Mouse (Mus musculus) heart, embryonic 13.5 days (tissue): ENCODE measurements around the gene Mcm2. TPM values are rescaled to one million over a fixed set of nuclear protein-coding genes. Genes with fewer than 3 reads are reported as not detected.

Experiments
- ATAC-seq: fragments of 200-750 bp; cut with Nextera tagmentation; 2 replicates; pipeline ENCODE4 v1.8.0; 2017; ENCODE audit warnings: moderate TSS enrichment; ENCODE audit not compliant: insufficient number of reproducible peaks, low FRiP score, low TSS enrichment; ENCODE audit errors: extremely low read depth
- H3K27ac ChIP-seq: fragments of 300-500 bp; sonication (generic); replicated peaks from 2 replicates; pipeline ENCODE4 v1.5.1; 2015; ENCODE audit warnings: moderate library complexity, mild to moderate bottlenecking, inconsistent platforms
- H3K27me3 ChIP-seq: fragments of 300-500 bp; sonication (generic); replicated peaks from 2 replicates; pipeline ENCODE4 v1.6.1; 2015; ENCODE audit warnings: mild to moderate bottlenecking, inconsistent platforms
- H3K36me3 ChIP-seq: fragments of 300-500 bp; sonication (generic); 2 replicates; pipeline ENCODE4 v1.6.1; 2015; ENCODE audit warnings: mild to moderate bottlenecking, inconsistent platforms
- H3K4me1 ChIP-seq: fragments of 300-500 bp; sonication (generic); 2 replicates; pipeline ENCODE4 v1.6.1; 2015; ENCODE audit warnings: inconsistent platforms
- H3K4me2 ChIP-seq: fragments of 300-500 bp; sonication (generic); 2 replicates; pipeline ENCODE4 v1.6.1; 2015; ENCODE audit warnings: inconsistent platforms, mild to moderate bottlenecking, moderate library complexity
- H3K4me3 ChIP-seq: fragments of 300-500 bp; sonication (generic); 2 replicates; pipeline ENCODE4 v1.5.1; 2015; ENCODE audit warnings: moderate library complexity, mild to moderate bottlenecking, inconsistent platforms
- H3K9ac ChIP-seq: fragments of 300-500 bp; sonication (generic); 2 replicates; pipeline ENCODE4 v1.6.1; 2015; ENCODE audit warnings: inconsistent platforms, mild to moderate bottlenecking, moderate library complexity
- H3K9me3 ChIP-seq: fragments of 300-500 bp; sonication (generic); 2 replicates; pipeline ENCODE4 v1.6.1; 2016; ENCODE audit warnings: inconsistent platforms
- WGBS: fragments of 180-500 bp; shearing (Covaris S2); methylation state at CpG from one replicate; pipeline ENCODE4 v1.1.7; 2015; ENCODE audit warnings: mixed read lengths; 5-methylcytosine and 5-hydroxymethylcytosine counted together
- polyA plus RNA-seq: library from polyadenylated mRNA; unstranded; fragments of >200 nt; fragmentation: Nextera tagmentation; extraction: Ambion mirVana; gene quantifications from 2 replicates; pipeline ENCODE4 v1.2.1, GENCODE M21; 2015

The Mcm2 gene
- polyA plus RNA-seq, 1 experiment from 2014 or later, result 98.3 TPM

DNA sequence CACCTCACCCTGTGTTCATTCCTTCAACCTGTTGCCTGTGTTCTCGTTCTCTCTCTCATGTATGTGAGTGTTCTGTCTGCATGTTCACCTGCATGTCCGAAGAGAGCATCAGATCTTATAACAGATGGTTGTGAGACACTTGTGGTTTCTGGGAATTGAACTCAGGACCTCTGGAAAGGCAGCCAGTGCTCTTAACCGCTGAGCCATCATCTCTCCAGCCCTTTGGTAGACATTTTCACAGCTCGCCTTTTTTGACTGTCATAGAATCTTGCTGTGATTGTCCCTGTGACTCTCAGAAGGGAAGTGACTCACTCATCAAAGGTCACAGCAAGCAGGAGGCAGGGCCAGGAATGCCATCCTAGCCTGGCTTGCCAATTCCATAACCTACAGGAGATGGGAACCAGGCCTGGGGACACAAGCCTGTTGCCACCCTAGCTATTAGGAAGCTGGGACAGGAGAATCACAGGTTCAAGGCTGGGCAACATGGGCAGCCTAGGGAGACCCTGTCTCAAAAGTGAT, 5.9 kb upstream of the Mcm2 start:
- Histone ChIP-seq H3K4me1 (peaks cover 55% of the 10 kb centered on the region), H3K4me3 (peak overlapping the region; percentile 91; the same call in 1 of the 2 replicates), H3K4me2 (peak overlapping the region; percentile 94), H3K9me3 (no peaks in the 10 kb centered on the region), H3K27ac (no peak overlapping the region; the same call in 1 of the 2 replicates), H3K36me3 (peaks cover 20% of the 10 kb centered on the region), H3K27me3 (no peaks in the 10 kb centered on the region), H3K9ac (no peak overlapping the region)
- 70% methylated on average over 4 of the region's 4 CpGs for WGBS
- no peak for ATAC-seq

GRCm38 (mm10) chr6:88903708-88904107, 5.1 kb upstream of the Mcm2 start:
- H3K9ac ChIP-seq, result peak overlapping the region; percentile 91
- peak overlapping the region; percentile 91 for H3K4me3 ChIP-seq
- peak overlapping the region; percentile 94 for H3K4me2 ChIP-seq
- no peak for ATAC-seq
- no peak overlapping the region for H3K27ac ChIP-seq
- 83% methylated on average over 5 of the region's 5 CpGs for WGBS
- no peaks in the 10 kb centered on the region for H3K27me3 ChIP-seq
- peaks cover 62% of the 10 kb centered on the region for H3K4me1 ChIP-seq
- H3K36me3 ChIP-seq, result peaks cover 12% of the 10 kb centered on the region
- no peaks in the 10 kb centered on the region for H3K9me3 ChIP-seq

DNA sequence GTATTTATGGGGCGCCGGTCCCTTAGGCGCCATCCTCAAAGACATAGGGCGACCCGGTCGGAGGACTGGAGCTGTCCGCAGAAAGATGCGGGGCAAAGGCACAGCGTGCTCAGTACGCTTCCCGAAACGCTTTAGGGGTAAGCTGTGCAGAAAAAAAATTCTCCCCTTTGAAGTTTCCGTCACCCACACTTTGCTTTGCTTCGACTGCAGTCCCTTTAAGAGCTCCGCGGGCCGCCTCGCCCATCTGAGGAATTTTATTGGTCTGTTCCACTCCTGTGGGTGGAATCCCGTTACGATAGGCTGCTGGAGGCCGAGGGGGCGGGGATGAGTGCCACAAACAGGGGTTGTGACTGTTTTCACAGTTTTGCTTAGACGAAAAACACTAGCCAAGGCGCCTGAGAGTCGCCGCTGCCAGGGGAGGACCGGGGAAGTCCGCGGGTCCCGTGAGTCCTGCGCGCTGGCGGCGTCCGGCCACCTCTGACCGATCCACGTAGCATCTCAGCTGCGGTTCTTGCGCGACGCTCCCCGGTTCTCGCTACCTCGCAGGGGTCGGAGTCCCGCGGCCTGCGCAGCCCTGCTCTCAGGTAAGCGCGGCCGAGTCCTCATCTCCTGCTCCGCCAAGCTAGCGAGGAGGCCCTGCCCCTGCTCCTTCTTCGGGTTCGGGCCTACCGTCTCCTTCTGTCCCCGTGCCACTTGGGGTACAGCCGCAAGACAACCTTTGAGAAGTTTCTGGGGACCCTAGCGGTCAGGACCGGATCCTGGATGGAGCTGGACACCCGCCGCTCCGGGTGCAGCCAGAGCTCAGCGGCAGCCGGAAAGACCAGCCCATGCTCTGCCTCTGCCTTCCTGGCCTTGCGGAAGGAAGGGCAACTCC, 3.6 kb upstream of the Mcm2 start, which contains the start of gene Tpra1:
TSS of gene Tpra1 (plus strand) at position 305 of the 874 bp plus-strand sequence.
- ATAC-seq, result peak; percentile 82
- Histone ChIP-seq H3K27ac (peak within 1 kb of the TSS; percentile 97), H3K36me3 (no peaks in the 10 kb centered on the region), H3K4me1 (peaks cover 67% of the 10 kb centered on the region), H3K9me3 (no peaks in the 10 kb centered on the region), H3K27me3 (no peaks in the 10 kb centered on the region), H3K9ac (peak within 1 kb of the TSS; percentile 91), H3K4me3 (peak within 1 kb of the TSS; percentile 91), H3K4me2 (peak within 1 kb of the TSS; percentile 94)
- WGBS, result under 1% methylated on average over 66 of the region's 66 CpGs

DNA sequence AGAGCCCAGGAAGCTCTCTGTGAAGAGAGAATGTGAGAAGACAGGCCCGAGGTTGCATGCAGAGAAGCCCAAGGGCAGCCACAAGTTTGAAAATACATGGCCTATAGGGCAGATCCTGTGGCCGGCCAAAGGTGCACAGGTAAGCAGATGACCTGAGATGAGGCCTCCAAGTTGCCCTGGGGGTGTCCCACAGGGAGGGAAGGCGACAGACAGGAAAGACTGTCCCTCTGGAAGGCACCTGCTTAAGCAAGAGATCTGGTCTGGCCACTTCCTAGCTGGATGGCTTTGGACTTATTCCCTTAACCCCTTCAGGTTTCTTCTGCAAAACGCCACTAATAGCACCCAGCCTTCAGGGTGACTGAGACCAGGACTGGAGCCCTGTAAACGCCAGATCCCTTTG, 2.9 kb upstream of the Mcm2 start:
- H3K4me1 ChIP-seq, result peaks cover 67% of the 10 kb centered on the region

GRCm38 (mm10) chr6:88899628-88900027, 1.0 kb upstream of the Mcm2 start:
- Histone ChIP-seq H3K27ac (no peak overlapping the region), H3K4me3 (no peak overlapping the region), H3K36me3 (peaks cover 25% of the 10 kb centered on the region), H3K9ac (peak overlapping the region; percentile 56; the same call in 1 of the 2 replicates), H3K4me1 (peaks cover 62% of the 10 kb centered on the region), H3K4me2 (no peak overlapping the region), H3K9me3 (no peaks in the 10 kb centered on the region), H3K27me3 (no peaks in the 10 kb centered on the region)
- no peak for ATAC-seq
- 83% methylated on average over 2 of the region's 2 CpGs for WGBS

More for the DNA sequence above, 2.9 kb upstream of the Mcm2 start:
- Histone ChIP-seq H3K9me3 (no peaks in the 10 kb centered on the region), H3K4me3 (peak overlapping the region; percentile 91), H3K4me2 (peak overlapping the region; percentile 94), H3K9ac (peak overlapping the region; percentile 91), H3K36me3 (peaks cover 7% of the 10 kb centered on the region), H3K27me3 (no peaks in the 10 kb centered on the region), H3K27ac (peak overlapping the region; percentile 97)
- 4% methylated on average over 5 of the region's 5 CpGs for WGBS
- ATAC-seq, result no peak

DNA sequence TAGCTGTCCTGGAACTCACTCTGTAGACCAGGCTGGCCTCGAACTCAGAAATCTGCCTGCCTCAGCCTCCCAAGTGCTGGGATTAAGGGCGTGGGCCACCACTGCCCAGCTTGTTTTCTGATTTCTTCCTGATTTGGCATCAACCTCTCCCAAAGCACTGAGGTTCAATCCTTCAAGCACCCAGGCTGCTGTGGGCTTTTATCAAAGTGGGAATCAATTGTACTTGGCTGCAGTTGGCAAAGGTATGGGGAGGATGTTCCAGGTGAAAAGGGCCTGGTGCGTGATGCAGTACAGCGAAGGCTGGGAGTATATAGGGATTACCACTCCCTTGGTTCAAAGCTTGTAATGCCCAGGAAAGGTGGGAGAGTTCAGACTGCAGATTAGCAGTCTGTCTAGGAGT, 506 bp upstream of the Mcm2 start:
- peak overlapping the region; percentile 95 for H3K9ac ChIP-seq
- H3K9me3 ChIP-seq, result no peaks in the 10 kb centered on the region
- WGBS, result 55% methylated on average over 4 of the region's 4 CpGs
- H3K4me2 ChIP-seq, result peak overlapping the region; percentile 92
- peaks cover 57% of the 10 kb centered on the region for H3K4me1 ChIP-seq
- H3K36me3 ChIP-seq, result peaks cover 30% of the 10 kb centered on the region
- ATAC-seq, result no peak
- no peaks in the 10 kb centered on the region for H3K27me3 ChIP-seq
- peak overlapping the region; percentile 85 for H3K4me3 ChIP-seq
- H3K27ac ChIP-seq, result peak overlapping the region; percentile 42

- H3K9ac ChIP-seq, result peak overlapping the region; percentile 78
- peaks cover 43% of the 10 kb centered on the region for H3K4me1 ChIP-seq
- H3K27me3 ChIP-seq, result no peaks in the 10 kb centered on the region
- H3K4me3 ChIP-seq, result peak overlapping the region; percentile 85
- WGBS, result 62% methylated on average over 7 of the region's 7 CpGs
- ATAC-seq, result no peak
- peak overlapping the region; percentile 32; the same call in 1 of the 2 replicates for H3K27ac ChIP-seq
- H3K9me3 ChIP-seq, result no peaks in the 10 kb centered on the region
- peaks cover 49% of the 10 kb centered on the region for H3K36me3 ChIP-seq
- H3K4me2 ChIP-seq, result peak overlapping the region; percentile 92
Observed at GRCm38 (mm10) chr6:88897246-88897645, 1.3 kb downstream of the Mcm2 start.

GRCm38 (mm10) chr6:88895943-88896342, 2.6 kb downstream of the Mcm2 start:
- no peaks in the 10 kb centered on the region for H3K9me3 ChIP-seq
- 76% methylated on average over 6 of the region's 6 CpGs for WGBS
- H3K27me3 ChIP-seq, result no peaks in the 10 kb centered on the region
- H3K36me3 ChIP-seq, result peaks cover 62% of the 10 kb centered on the region
- H3K27ac ChIP-seq, result no peak overlapping the region
- no peak overlapping the region for H3K9ac ChIP-seq
- no peak for ATAC-seq
- 0 out of 2 replicates have a peak overlapping the region, but pooled peaks have one; percentile 92 for H3K4me2 ChIP-seq
- no peak overlapping the region for H3K4me3 ChIP-seq
- H3K4me1 ChIP-seq, result peaks cover 36% of the 10 kb centered on the region

DNA sequence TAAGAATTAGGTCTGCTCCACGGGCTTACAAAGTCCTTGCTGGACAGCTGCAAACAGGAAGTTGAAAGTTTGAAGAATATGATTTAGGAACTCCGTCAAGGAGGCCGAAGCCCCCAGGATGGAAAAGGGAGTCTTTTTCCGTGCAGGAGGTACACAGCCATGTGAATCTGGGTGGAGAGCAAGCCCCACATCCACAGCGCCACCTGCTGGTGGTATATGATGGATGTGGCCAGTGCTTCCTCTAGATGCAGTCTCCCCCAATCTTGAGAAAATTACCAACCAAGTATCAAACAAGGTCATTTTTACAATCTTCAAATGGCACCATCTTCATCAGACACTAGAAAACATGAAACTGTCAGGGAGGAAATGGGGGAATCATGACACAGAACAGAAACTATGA, 5.0 kb downstream of the Mcm2 start:
- Histone ChIP-seq H3K27me3 (no peaks in the 10 kb centered on the region), H3K27ac (no peak overlapping the region), H3K9ac (no peak overlapping the region), H3K4me1 (peaks cover 26% of the 10 kb centered on the region), H3K9me3 (no peaks in the 10 kb centered on the region), H3K36me3 (peaks cover 86% of the 10 kb centered on the region), H3K4me2 (no peak overlapping the region), H3K4me3 (no peak overlapping the region)
- 58% methylated on average over 5 of the region's 5 CpGs for WGBS
- no peak for ATAC-seq

GRCm38 (mm10) chr6:88890832-88891231, 7.7 kb downstream of the Mcm2 start:
- peaks cover 7% of the 10 kb centered on the region; the same call in 1 of the 2 replicates for H3K4me1 ChIP-seq
- no peak overlapping the region for H3K4me2 ChIP-seq
- no peak overlapping the region for H3K9ac ChIP-seq
- no peak overlapping the region for H3K27ac ChIP-seq
- no peaks in the 10 kb centered on the region for H3K27me3 ChIP-seq
- no peak overlapping the region for H3K4me3 ChIP-seq
- peaks cover 100% of the 10 kb centered on the region for H3K36me3 ChIP-seq
- no peaks in the 10 kb centered on the region for H3K9me3 ChIP-seq
- no peak for ATAC-seq
- WGBS, result 83% methylated on average over 7 of the region's 7 CpGs

DNA sequence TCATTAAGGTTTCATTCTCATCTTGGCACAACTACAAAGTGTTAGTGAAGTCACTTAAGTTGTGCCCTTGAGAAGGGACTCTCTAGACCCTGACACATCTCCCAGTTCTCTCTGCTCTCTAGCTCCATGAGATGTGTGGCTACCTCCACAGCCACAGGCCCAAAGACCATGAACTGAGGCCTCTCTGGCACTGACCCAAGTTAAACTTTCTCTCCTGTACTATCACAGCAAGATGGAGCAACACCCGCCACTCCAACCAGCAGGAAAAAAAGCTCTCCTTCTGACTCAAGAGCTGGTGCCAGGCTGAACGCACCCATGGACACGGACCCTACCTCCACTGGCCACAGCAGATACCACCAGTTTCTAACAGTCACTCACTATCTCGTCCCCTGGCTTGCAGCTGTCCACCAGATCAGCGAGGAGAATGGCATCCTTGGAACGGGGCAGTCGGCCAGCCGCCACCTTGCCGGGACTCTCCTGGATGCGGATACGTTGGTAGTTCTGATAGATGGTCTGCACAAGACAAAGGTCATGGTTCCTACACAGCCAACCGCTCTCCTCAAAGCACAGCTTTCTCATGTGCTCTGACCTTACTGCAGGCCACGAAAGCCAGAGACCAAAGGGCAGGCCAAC, 9.1 kb downstream of the Mcm2 start:
- Histone ChIP-seq H3K4me2 (no peak overlapping the region), H3K4me3 (no peak overlapping the region), H3K27ac (no peak overlapping the region), H3K27me3 (no peaks in the 10 kb centered on the region), H3K9ac (no peak overlapping the region), H3K9me3 (no peaks in the 10 kb centered on the region), H3K36me3 (peaks cover 100% of the 10 kb centered on the region), H3K4me1 (no peaks in the 10 kb centered on the region)
- WGBS, result 86% methylated on average over 13 of the region's 13 CpGs
- no peak for ATAC-seq
